Mouse (Mus musculus) erythroblast, adult 5-6 weeks (primary cell): Measurements from ENCODE around the gene Rhoc. TPM values are rescaled to one million over a fixed set of nuclear protein-coding genes. Genes with fewer than 3 reads are reported as not detected.
"Not testable (repeated sequence)": the region's sequence is repeated elsewhere in the genome, so short reads cannot be mapped to it uniquely, and the experiment has no call there.

Source experiments
- ATAC-seq: replicated peaks from 2 replicates; pipeline ENCODE4 v1.8.0; 2016; ENCODE audit warnings: moderate number of reproducible peaks, mild to moderate bottlenecking, moderate TSS enrichment, inconsistent platforms; ENCODE audit not compliant: poor library complexity, low FRiP score, severe bottlenecking
- total RNA-seq, 2 experiments: library from RNA; stranded (forward) in 1 of 2; stranded (reverse) in 1 of 2; fragments of 150-400 nt in 1 of 2; fragments of 200-764, 138-1000 nt in 1 of 2; gene quantifications; 2 replicates each; pipeline versions ENCODE4 v1.2.3 to v1.2.4; 2015 to 2017; ENCODE audit warnings: low replicate concordance in 2 of 2

Rhoc gene
- total RNA-seq, 2 experiments from 2014 or later, result 1.3 TPM; not detected in 1

DNA sequence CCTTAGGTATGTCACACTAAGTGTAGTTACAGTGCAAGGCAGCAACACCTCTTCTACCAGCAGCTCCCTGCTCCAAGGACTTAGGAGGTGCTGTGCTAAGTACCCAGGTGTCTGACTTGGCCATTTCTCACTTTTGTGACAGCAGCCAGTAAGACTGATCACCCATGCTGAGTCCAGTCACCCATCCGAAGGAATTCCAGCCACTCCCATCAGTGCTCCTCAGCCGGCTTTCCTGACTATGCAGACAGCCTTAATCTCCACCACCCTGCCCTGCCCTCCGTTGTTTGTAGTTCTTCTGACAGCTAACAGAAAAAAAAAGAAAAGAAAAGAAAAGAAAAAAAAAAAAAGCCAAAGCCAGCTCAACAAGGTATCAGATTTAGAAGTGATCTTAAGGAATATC lies 23.6 kb downstream of the Rhoc start:
- ATAC-seq, result no peak

DNA sequence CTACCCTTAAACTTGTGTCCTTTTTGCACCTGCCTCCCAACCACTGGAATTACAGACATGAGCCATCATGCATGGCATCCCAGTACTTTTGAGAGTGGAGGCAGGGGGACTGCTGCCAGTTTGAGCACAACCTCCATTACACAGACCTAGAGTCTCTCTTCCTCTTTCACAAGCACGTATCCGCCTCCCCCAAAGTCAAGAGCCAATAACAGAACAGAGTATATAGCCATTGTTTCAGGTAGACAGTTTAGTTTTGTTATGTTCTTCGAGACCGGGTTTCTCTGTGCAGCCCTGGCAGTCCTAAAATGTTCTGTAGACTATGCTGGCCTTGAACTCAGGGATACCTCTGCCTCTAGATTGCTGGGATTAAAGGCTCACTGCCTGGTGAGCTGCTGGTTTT lies 24.1 kb downstream of the Rhoc start:
- ATAC-seq, result no peak

DNA sequence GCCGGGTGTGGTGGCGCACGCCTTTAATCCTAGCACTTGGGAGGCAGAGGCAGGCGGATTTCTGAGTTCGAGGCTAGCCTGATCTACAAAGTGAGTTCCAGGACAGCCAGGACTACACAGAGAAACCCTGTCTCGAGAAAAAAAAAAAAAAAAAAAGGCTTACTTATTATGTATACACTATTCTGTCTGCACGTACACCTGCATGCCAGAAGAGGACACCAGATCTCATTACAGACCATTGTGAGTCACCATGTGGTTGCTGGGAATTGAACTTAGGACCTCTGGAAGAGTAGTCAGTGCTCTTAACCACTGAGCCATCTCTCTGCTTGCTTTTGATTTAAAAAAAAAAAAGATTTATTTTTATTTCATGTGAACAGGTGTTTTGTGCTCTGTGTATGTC lies 25.1 kb downstream of the Rhoc start:
- not testable (repeated sequence) for ATAC-seq

DNA sequence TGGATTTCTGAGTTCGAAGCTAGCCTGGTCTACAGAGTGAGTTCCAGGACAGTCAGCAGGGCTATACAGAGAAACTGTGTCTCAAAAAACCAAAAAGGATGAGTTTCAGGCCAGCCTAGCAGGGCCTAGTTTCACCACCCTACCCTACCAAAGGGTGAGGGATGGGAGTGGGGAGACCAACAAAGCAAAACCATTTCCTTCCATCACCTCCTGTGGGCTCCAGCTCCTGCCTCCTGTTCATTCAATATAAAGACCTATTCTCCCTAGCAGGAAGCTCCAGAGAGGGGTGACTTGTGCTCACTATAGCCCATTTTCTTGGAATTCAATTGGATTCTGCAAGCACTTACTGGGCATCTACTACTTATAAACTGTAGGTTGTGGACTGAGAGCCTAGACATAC lies 26.6 kb downstream of the Rhoc start:
- ATAC-seq, result no peak

DNA sequence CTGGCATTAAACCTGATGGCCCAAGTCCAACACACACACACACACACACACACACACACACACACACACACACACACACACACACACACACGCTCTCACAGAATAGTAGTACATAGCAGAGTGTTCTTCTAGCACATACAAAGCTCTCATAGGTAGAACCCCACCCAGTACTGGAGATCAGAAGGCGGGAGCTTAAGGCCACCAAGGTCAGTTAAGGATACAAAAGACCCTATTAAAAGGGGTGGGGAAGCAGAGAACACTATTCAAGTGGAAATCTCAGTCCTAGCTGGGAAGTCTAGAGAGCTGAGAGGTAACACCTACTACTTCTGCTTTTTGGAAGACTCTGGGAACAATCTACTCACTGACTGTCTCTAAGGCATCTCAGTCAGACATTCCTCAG lies 27.2 kb downstream of the Rhoc start:
- ATAC-seq, result no peak

DNA sequence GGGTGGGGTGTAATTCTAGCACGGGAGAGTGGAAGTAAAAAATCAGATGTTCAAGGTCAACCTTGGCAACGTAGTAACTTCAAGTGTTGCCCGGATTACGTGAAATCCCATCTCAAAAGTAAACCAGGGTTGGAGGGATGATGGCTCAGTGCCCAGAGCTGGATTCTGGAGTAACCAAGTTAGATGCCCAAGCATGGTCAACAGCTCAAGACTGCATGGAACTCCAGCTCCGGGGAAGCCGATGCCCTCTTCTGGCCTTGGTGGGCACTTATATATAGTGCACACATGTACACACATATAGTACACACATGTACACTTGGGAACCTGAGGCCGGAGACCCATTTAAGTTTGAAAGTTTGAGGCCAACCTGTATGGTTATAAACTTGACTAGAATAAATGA lies 28.0 kb downstream of the Rhoc start:
- ATAC-seq, result no peak

DNA sequence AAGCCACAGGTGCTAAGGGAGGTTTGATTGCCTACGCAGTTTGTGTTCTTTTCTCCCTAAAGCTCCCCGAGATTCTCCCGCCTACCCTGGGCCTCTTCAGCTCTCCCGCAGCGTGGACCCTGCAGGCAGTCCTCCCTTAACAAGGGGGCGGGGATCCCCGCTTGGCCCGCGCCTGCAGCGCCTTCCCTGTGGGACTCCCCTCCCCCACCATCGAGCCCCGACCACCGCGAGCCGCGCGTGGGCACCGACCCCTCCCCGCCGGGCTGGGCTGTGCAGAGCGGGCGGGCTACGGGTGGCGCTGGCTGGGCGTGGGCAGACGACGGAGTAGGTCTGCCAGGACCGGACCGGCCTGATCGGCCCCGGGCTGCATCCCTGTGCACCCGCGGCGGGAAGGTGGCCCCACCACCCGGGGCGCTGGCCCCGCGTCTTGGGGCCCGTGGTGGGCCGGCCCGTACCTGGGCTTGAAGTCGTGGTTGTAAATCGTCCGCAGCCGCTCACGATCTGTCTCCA lies 29.4 kb downstream of the Rhoc start:
- ATAC-seq, result peak; percentile 76

DNA sequence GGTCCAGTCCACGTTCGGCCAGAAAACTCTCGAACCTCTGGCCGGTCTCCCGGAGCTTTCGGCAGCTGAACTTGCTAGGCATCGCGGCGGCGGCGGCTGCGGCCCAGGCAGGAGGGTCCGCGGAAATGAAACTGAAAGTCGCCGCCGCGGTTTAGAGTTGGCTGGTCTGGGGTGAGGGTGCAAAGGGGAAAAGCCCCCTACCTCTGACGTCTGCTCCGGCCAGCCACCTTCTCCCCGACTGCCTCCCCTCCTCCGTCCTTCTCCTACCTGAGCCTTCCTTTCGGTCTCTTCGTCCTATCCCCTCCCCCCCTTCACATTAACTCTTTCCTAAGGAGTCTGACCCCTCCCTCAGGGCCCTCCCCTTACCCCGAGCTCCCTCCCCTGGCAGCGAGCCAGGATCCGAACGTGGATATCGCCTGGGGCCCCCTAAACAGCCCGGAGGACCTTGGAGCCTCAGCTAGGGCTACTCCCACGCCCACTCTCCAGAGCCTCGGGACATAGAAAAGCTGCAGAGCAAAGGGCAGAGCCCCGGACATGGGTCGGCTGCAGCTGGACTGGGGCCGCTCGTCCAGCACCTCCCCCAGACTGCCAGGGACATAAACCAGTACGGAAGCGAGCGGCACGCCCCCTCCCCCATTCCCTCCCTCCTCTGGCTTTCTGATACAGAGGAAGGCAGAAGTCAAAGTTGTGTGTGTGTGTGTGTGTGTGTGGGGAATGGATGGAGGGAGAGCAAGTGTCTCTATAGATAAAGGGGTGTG lies 30.0 kb downstream of the Rhoc start, which contains the start of gene Mov10:
TSS of gene Mov10 (minus strand) at position 573 of the 758 bp plus-strand sequence.
- peak; percentile 78 for ATAC-seq

DNA sequence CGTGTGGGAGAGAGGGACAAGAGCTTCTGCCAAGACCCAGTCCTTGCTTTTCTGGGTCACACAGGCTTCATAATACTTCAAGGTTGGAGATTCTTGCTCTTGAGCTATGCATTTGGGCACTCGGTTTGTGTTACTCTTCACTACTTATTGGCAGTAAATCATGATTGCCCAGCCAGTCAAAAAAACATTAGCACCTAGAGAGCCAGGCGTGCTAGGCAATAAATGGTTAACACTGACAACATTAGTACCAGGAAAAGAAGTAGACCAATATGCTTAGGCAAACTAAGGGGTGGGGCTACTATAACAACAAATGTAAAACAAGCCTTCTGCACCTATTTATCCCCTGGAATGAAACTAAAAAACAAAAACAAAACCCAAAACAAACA lies 30.6 kb downstream of the Rhoc start:
- 0 out of 2 replicates have a peak, but pooled peaks have one; percentile 8 for ATAC-seq

DNA sequence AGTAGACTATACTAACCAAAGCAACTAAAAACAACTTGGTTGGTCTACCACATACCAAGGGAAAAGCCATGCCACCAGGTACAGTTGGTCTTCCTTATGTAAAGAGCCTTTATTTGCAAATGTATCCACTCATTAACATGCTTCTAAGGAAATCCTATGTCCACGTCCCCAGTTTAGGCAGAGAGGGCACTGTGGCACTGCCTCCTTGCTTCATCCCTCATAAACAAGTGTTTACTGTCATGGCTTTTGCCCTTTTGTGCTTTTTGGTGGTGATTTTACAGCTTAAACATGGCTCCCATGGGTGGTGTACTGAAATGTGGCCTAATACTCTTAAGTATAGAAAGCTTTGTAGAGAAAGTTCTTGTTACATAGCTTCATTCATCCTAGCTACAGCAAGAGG lies 32.3 kb downstream of the Rhoc start:
- ATAC-seq, result no peak

DNA sequence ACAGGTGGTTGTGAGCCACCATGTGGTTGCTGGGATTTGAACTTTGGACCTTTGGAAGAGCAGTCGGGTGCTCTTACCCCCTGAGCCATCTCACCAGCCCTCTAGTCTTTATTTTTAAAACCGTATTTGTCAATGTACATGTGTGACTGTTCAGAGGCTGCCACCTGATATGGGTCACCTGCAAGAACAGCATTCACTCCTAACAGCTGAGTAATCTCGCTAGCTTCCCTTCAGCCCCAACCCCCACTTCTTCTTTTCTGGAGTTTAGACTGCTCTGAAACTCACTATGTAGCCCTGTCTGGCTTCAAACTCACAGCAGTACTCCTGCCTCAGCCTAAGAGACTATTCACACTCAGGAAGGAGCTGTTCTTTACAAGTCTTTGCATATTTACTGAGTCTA lies 34.2 kb downstream of the Rhoc start:
- ATAC-seq, result no peak

DNA sequence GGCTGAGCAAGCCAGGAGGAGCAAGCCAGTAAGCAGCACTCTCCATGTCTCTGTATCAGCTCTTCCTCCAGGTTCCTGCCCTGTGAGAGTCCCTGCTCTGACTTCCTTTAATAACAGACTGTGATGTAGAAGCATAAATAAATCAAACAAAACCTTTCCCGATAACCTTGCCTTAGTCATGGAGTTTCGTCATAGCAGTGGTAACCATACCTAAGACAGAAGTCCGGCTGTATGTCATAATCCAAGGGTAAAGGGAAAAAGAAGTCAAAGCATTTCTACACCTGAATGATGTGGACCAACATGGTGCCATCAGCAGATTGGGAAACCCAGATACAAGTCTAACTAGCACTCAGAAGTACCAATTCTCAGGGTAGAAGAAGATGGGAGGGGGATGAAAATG lies 47.6 kb downstream of the Rhoc start:
- ATAC-seq, result no peak

DNA sequence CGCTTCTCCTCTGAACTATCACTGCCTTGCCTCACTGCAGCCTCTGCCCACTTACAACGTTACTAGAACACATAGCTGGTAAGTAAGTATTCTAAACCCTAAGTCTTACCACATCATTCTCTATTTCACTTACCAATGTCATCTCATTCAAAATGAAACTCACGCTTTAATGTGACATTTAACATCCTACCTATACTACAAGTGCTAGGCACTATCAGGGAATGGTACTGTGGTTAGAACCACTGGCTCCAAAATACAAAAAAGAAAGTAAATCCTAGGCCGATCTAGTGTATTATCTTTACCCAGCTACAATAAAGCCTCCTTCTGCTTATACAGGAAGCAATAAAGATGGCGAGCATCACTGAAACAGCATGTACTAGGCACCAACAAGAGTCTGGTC lies 52.9 kb downstream of the Rhoc start:
- ATAC-seq, result no peak

Other genes with a start within 250 kb of the Rhoc start
- 342 and 346 TPM in 2 replicates for gene Slc16a1, start 149.7 kb upstream of the Rhoc start, total RNA-seq (2015; ENCODE audit: low replicate concordance)
- gene Slc16a1, start 149.7 kb upstream of the Rhoc start, total RNA-seq (2017; ENCODE audit: low replicate concordance), result 603 and 703 TPM in 2 replicates
- not detected in 2 replicates for gene Ppm1j, start 7.3 kb upstream of the Rhoc start, total RNA-seq (2015; ENCODE audit: low replicate concordance)
- gene Ppm1j, start 7.3 kb upstream of the Rhoc start, total RNA-seq (2017; ENCODE audit: low replicate concordance), result not detected in 2 replicates
- not detected in 2 replicates for gene Fam19a3, start 6.5 kb upstream of the Rhoc start, total RNA-seq (2015; ENCODE audit: low replicate concordance)
- gene Fam19a3, start 6.5 kb upstream of the Rhoc start, total RNA-seq (2017; ENCODE audit: low replicate concordance), result not detected in 2 replicates
- gene Mov10, start 30.2 kb downstream of the Rhoc start, total RNA-seq (2015; ENCODE audit: low replicate concordance), result 1.7 and 5.4 TPM in 2 replicates
- 2.4 TPM in 1 of 2 replicates, not detected in the other for gene Mov10, start 30.2 kb downstream of the Rhoc start, total RNA-seq (2017; ENCODE audit: low replicate concordance)
- gene St7l, start 75.6 kb downstream of the Rhoc start, total RNA-seq (2015; ENCODE audit: low replicate concordance), result 6.1 and 21.1 TPM in 2 replicates
- gene St7l, start 75.6 kb downstream of the Rhoc start, total RNA-seq (2017; ENCODE audit: low replicate concordance), result 7.2 and 16.6 TPM in 2 replicates
- gene Capza1, start 76.1 kb downstream of the Rhoc start, total RNA-seq (2015; ENCODE audit: low replicate concordance), result 110 and 115 TPM in 2 replicates
- gene Capza1, start 76.1 kb downstream of the Rhoc start, total RNA-seq (2017; ENCODE audit: low replicate concordance), result 101 and 104 TPM in 2 replicates
- gene Wnt2b, start 173.5 kb downstream of the Rhoc start, total RNA-seq (2015; ENCODE audit: low replicate concordance), result not detected in 2 replicates
- gene Wnt2b, start 173.5 kb downstream of the Rhoc start, total RNA-seq (2017; ENCODE audit: low replicate concordance), result not detected in 2 replicates